Mouse (Mus musculus) heart, adult 11 months (tissue): ENCODE measurements around the gene Hoxc9.

Experiments used
- DNase-seq: peaks from one replicate; pipeline ENCODE4 v3.0.0; 2022

The Hoxc9 gene

GRCm38 (mm10) chr15:102956906-102957305 lies 19.3 kb upstream of the Hoxc9 start:
- DNase-seq = no peak

DNA sequence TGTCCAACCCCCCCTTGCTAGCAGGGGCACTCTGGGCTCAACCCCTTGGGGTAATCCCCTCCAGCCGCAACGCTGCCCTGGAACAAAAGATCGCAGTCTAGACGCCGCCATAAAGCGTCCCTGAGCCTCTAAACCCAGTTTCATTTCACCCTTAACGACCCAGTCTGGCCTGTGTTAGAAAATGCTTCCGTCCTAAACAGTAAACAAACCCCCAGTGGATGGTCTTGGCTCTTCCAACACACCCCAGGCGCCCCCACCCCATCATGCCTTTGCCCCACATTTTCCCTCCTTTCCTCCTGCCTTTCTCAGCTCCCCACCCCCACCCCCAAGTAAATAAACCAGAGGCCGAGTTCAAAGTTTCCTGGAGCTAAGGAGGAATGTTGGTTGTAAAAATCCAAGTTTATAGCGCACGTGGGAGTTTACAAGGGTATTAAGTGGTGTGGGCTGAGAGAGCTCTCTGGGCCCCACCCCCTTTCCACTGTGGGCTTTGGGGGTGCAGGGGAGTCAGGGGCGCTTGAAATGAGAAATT lies 16.5 kb upstream of the Hoxc9 start:
- no peak for DNase-seq

- DNase-seq = no peak
These were observed 14.5 kb upstream of the Hoxc9 start for GRCm38 (mm10) chr15:102961728-102962127.

GRCm38 (mm10) chr15:102962492-102962891 lies 13.7 kb upstream of the Hoxc9 start:
- DNase-seq = no peak

DNA sequence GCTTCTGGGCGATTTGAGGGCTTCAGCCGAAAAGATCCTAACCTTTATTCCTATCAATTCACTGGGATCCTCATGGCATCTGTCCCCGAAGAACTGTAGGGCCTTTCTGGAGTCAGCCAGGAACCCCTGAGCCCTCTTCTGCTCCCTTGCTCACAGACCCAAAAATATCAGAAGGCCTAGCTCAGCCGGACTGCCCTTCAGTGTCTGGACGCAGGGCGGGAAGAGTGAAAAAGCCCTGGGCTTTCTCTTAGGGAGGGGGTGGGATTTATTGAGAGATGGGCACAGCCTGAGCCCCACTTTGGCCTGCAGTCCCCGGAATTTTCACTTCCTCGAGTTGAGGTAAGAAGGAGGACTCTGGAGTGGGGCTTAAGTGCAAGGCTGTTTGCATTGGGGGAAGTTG lies 13.0 kb upstream of the Hoxc9 start:
- no peak for DNase-seq

- DNase-seq = no peak
These were observed 12.3 kb upstream of the Hoxc9 start for GRCm38 (mm10) chr15:102963671-102964640.

DNA sequence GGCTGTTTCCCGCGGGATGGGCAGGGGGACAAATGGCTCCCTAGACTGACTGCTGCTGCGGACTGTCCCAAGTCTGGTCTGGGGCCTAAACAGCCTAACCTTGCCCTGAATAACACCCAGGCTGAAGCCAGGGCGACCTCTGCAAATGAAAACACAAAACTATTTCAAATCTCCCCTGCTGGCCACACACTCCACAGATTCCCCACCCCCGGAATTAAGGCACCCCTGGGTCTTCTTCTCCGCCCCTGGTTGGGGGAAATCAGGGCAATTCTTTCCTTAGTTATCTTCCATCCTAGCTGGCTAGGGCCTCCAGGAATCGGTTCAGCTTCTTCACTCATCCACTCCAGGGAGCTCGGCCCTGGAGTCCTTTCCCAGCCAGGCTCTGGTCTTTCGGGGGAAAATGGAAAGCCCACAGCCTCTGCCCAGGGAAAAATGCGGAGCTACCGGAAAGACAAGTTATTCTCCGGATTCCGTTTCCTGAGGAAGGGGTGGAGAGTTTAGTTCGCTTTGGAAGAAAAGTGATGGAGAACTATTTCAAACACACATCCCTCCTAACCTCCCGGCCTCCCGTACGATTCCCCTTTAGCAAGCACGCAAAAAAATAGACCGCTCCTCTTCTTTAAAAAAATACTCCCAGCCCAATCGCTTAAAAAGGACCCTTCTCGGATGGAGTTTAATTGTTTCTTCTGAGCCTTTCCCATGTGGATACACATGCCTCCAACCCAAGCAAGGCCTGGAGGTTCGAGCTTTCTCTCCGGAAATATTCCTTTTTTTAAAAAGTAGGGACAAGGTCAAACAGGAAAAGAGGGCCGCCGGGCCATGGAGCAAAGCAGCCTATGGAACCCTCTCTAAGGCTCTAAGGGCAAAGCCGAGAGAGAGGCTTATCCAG lies 11.0 kb upstream of the Hoxc9 start:
- DNase-seq = no peak

DNA sequence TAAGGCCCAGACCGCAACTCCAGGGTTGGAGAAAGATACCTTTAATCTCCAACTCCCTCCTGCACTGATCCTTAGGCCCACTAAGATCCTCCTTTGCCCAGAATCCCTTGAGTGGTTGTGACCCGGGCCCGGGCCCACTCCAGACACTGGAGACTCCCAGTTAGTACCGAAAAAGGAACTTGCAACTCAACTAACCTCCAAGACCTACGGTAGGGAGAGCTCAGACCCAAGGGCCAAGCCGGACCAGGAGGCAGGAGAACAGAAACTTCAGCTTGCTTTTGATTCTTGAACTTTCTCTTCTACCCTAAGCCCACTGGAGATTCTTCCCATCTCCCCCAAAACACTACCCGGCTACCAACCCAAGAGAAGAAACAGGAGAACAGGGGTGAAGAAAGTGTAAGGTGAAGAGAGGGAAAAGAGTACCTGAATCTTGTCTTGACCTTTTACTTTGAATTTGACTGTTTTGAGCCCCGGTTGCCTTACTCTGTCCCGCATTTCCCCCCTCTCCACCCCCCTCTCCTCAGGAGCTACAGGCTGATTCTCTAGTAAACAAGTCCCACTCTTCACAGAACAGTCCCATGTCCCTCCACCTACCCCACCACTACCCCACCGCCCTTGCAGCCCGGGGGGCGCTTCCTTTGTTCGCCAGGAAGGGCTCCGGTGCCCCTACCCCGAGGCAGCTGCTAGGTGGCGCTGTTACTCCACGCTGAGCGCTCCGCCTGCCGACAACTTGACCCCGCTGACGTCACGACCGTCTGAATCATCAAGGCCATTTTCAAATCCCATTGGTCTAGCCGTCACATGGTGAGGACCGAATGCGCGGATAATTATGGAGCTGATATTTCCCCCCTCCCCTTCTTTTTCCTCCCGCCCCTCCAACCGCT lies 10.1 kb upstream of the Hoxc9 start:
- DNase-seq = peak; percentile 94

GRCm38 (mm10) chr15:102966776-102967311 lies 9.4 kb upstream of the Hoxc9 start, which contains the start of gene Hoxc10:
TSS of gene Hoxc10 (plus strand) at chr15:102966796.
- no peak for DNase-seq

GRCm38 (mm10) chr15:102967312-102967510 lies 9.0 kb upstream of the Hoxc9 start, which contains the start of gene Hoxc5:
TSS of gene Hoxc5 (plus strand) at chr15:102967443.
- DNase-seq = no peak

DNA sequence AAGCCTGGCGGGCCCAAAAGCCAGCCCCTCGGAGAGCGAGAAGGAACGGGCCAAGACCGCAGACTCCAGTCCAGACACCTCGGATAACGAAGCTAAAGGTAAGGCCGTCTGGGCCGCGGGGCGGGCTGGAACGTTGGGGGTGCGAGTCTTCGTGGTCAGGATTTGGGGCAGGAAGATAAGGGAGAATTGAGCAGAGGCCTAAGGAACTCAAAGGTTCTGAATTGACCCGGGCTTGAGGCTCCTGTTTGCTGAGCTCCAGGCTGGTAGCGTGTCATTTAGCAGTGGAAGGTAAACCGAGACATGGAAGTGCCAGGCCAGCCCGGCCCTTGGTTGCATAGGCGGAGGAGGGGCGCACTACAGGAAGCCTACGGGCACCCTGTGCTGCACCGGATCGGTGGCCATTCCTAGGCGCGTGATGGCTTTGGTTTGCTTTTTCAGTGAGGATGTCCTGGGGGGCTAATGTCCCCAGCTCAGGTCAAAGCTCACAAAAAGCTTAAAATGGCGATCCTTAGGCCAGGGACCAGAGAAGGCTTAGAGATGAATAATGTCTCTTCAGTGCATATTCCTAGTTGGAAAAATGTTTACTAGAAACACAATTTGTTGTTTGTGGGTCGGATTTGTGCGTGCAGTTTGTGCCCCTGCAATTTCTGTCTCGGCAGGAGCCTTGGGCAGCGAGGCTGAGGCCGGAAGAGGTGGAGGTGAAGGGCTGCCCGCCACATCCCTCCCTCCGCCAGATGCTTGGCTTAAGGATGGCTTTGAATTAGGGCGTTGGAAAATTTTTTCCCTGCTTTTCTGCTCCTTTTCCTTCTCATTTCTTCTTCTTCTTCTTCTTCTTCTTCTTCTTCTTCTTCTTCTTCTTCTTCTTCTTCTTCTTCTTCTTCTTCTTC lies 8.5 kb upstream of the Hoxc9 start:
- no peak for DNase-seq

DNA sequence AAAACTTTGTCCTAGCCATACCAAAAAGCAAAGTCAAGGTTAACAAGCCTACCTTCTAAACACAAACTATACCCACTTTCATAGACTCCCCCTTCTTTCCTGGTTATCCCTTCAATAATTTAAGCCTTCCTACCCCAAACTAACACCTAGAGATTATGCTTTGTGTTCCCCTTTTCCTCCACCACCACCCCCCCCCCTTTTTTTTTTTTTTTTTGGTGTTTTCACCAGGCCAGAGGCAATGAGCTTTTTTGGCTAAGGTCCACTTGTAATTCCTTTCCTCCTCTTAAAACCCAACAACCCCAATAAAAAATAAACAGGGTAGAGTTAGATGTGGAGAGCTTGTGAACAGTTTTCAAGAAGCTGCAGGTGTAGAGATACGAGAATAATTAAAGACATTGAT lies 6.9 kb upstream of the Hoxc9 start:
- DNase-seq = no peak

DNA sequence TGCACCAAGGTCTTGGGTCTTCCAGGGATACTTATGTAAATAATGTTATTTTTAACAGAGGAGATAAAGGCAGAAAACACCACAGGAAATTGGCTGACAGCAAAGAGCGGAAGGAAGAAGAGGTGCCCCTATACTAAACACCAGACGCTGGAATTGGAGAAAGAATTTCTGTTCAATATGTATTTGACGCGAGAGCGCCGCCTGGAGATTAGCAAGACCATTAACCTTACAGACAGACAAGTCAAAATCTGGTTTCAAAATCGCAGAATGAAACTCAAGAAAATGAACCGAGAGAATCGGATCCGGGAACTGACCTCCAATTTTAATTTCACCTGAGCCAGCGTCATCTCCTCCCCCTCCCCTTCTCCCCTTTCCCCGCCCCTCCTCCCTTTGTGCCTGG lies 5.5 kb upstream of the Hoxc9 start:
- no peak for DNase-seq

GRCm38 (mm10) chr15:102972254-102972653 lies 4.0 kb upstream of the Hoxc9 start:
- no peak for DNase-seq

DNA sequence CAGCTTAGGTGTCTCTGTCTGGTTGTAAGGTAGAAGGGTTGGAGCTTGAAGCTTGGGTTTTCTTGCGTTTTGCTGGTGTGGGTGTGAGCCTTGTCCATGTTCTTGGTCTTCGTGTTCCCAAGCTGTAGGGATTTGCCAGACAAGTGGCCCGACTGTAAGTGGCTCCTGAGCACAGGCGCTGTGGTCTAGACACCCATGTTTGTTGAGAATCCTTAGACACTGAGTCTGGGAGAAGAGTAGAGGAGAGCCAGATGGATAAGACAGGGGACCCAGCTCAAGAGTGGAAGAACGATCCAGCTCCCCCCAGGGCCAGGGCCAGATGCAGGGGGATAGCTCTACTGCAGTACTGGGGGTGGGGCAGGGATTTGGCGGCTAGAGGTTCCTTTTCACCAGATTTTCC lies 3.5 kb upstream of the Hoxc9 start:
- DNase-seq = no peak

DNA sequence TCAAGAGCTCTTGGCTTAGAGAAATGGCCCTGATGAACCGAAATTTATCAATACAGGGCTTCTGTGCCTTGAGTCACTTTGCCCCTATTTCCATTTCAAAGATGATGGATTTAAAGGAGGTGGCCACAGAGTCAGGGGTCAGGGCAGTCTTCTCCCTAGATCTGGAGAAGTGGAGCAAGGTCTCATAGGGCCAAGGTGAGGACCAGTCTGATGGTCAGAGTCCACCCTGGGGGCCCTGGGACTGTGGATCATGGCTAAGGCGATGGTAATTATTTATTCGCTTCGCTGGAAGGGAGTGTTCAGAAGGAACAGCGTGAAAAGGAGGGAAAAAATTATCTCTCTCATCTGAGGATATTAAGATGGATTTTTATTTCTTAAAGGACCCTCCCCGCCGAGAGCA lies 1.2 kb upstream of the Hoxc9 start:
- DNase-seq = no peak

GRCm38 (mm10) chr15:102975688-102976111 lies 539 bp upstream of the Hoxc9 start:
- no peak for DNase-seq

DNA sequence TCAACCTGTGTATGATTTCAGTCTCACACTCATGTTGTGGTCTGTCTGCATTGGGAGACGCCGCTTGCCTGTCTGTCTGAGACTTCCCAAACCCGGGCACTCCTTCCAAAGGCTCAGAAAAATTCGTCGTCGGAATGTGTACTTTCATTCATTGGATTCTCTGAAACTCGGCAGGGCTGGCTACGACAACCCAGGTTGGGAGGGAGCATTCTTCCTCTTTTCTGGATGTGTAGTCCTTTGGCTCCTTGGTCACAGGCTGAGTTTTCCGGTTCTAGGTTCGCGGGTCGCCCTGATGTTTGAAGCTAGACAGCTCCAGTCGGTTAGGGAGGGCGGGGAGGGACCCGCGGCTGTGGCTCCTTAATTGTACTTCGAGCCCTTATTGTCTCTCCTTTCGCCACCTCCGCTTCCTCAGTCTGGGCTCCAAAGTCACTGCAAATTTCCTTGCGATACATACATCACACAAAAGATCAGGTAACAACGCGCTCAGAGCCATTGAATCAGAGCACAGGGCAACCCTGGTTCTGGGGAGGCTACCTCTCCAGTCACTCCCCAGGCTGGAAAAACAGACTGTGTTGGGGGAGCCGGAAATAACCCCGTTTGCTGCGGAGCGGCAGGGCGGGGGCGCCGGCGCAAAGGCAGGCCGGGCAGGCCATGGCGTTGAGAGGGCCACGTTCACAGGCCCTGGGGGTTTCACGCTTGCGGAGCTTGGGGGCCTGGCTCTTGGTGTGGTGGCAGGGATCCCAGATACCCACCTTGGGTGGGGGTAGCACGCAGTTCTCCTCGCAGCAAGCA lies 588 bp downstream of the Hoxc9 start:
- peak; percentile 91 for DNase-seq

DNA sequence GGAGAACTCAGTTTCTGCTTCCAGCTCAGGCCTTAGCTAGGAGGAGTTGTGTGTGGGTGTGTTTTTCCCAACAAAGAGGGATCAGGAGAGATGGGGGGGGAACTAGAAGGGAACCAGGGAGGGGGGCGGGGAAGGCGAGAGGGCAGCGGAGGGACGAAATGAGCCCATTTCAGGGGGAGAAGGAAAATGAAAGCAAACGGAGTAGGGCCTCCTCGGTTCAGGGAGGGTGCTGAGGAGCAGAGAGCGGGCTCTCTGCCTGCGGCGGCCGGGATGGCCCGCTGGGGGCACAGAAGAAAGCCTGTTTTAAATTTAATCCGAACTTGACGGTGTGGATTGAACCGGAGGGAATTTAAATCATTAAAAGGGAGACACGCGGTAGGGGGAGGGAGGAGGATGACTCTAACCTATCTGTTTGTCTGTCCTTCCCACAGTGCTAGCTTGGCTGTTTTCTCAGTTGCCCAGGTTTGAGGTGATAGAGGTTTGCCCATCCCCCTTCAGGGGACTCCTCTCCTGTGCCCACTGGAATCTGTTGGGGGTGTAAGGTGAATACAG lies 1.3 kb downstream of the Hoxc9 start:
- DNase-seq = no peak
